Mouse (Mus musculus) CH12.LX (cell line): ENCODE data around the gene Macrod1. TPM values are rescaled to one million over a fixed set of nuclear protein-coding genes. Genes with fewer than 3 reads are reported as not detected.

Experiments used
- DNase-seq: peaks from one replicate; pipeline ENCODE4 v3.0.0-alpha.2; 2013; ENCODE audit errors: extremely low read depth
- H3K27ac ChIP-seq: 2 replicates; pipeline ENCODE4 v1.5.1; 2012; ENCODE audit warnings: low read depth, mild to moderate bottlenecking, control low read depth, moderate library complexity; ENCODE audit not compliant: insufficient read depth
- H3K27me3 ChIP-seq: replicated peaks from 2 replicates; pipeline ENCODE3; 2012; ENCODE audit warnings: inconsistent platforms
- H3K36me3 ChIP-seq, 2 experiments: replicated peaks in 1 of 2; 2 replicates each; pipeline versions ENCODE3 to v1.6.1; 2012; ENCODE audit warnings: inconsistent platforms in 1 of 2, low read length in 1 of 2, mild to moderate bottlenecking in 1 of 2, mixed read lengths in 1 of 2, moderate library complexity in 1 of 2; ENCODE audit not compliant: control insufficient read depth in 1 of 2, insufficient read depth in 1 of 2
- H3K4me1 ChIP-seq, 2 experiments: 2 replicates each; pipeline ENCODE4 v1.6.1; 2012; ENCODE audit warnings: inconsistent platforms in 1 of 2, moderate library complexity in 1 of 2; ENCODE audit not compliant: insufficient read depth in 2 of 2, control insufficient read depth in 1 of 2
- H3K4me2 ChIP-seq: 2 replicates; pipeline ENCODE4 v1.6.1; 2012; ENCODE audit warnings: low read depth, mild to moderate bottlenecking, control low read depth; ENCODE audit not compliant: poor library complexity, insufficient read depth, severe bottlenecking
- H3K4me3 ChIP-seq, 3 experiments: fragments of 150-350 bp in 1 of 3; sonication (generic) in 1 of 3; replicated peaks in 1 of 3; 2 replicates each; pipeline versions ENCODE3 to v1.5.1; 2011 to 2012; ENCODE audit warnings: low read depth in 2 of 3, low read length in 2 of 3, mild to moderate bottlenecking in 2 of 3, moderate library complexity in 2 of 3, control low read depth in 1 of 3, improper control_type of control experiment in 1 of 3, inconsistent platforms in 1 of 3, mixed read lengths in 1 of 3; ENCODE audit not compliant: poor library complexity in 1 of 3
- H3K79me2 ChIP-seq: replicated peaks from 2 replicates; pipeline ENCODE4 v1.6.1; 2012; ENCODE audit warnings: mild to moderate bottlenecking, moderate library complexity; ENCODE audit not compliant: control insufficient read depth, poor library complexity, insufficient read depth, severe bottlenecking; ENCODE audit errors: extremely low read depth
- H3K9ac ChIP-seq: 2 replicates; pipeline ENCODE4 v1.6.1; 2012; ENCODE audit warnings: low read depth, mild to moderate bottlenecking, control low read depth, moderate library complexity; ENCODE audit not compliant: insufficient read depth
- H3K9me3 ChIP-seq: replicated peaks from 2 replicates; pipeline ENCODE3; 2012; ENCODE audit warnings: low read length, inconsistent platforms, mixed read lengths
- CHD1 ChIP-seq: IDR thresholded peaks from 2 replicates; pipeline ENCODE4 v1.6.1; 2012; ENCODE audit warnings: low read depth, low read length, improper control_type of control experiment, inconsistent platforms
- CHD2 ChIP-seq: IDR thresholded peaks from 2 replicates; pipeline ENCODE4 v1.6.1; 2011; ENCODE audit warnings: low read length, improper control_type of control experiment
- CTCF ChIP-seq, 2 experiments: IDR thresholded peaks in 1 of 2; conservative IDR thresholded peaks in 1 of 2; 2 replicates each; pipeline ENCODE4 v1.5.1; 2011 to 2012; ENCODE audit warnings: low read depth in 2 of 2, low read length in 2 of 2, improper control_type of control experiment in 1 of 2, inconsistent platforms in 1 of 2, mild to moderate bottlenecking in 1 of 2, moderate library complexity in 1 of 2
- ELF1 ChIP-seq: IDR thresholded peaks from 2 replicates; pipeline ENCODE4 v1.6.1; 2014; ENCODE audit warnings: low read depth, mild to moderate bottlenecking, inconsistent platforms, low read length, improper control_type of control experiment
- EP300 ChIP-seq: IDR thresholded peaks from 2 replicates; pipeline ENCODE4 v1.6.1; 2011; ENCODE audit warnings: low read length, improper control_type of control experiment
- HCFC1 ChIP-seq: IDR thresholded peaks from 2 replicates; pipeline ENCODE4 v1.6.1; 2012; ENCODE audit warnings: low read depth, mild to moderate bottlenecking, inconsistent platforms, low read length, improper control_type of control experiment
- JUN ChIP-seq: IDR thresholded peaks from 2 replicates; pipeline ENCODE4 v1.6.1; 2011; ENCODE audit warnings: low read depth, mild to moderate bottlenecking, low read length, improper control_type of control experiment, moderate library complexity; ENCODE audit not compliant: insufficient read depth
- MAX ChIP-seq: IDR thresholded peaks from 2 replicates; pipeline ENCODE4 v1.6.1; 2011; ENCODE audit warnings: low read length, improper control_type of control experiment
- NRF1 ChIP-seq: IDR thresholded peaks from 2 replicates; pipeline ENCODE4 v1.6.1; 2014; ENCODE audit warnings: low read depth, mild to moderate bottlenecking, inconsistent platforms, low read length, improper control_type of control experiment, moderate library complexity
- PAX5 ChIP-seq: IDR thresholded peaks from 2 replicates; pipeline ENCODE4 v1.6.1; 2012; ENCODE audit warnings: low read length, inconsistent platforms, mixed read lengths
- POLR2A ChIP-seq: IDR thresholded peaks from 2 replicates; pipeline ENCODE4 v1.6.1; 2011; ENCODE audit warnings: low read depth, mild to moderate bottlenecking, improper control_type of control experiment, low read length
- RCOR1 ChIP-seq: conservative IDR thresholded peaks from 2 replicates; pipeline ENCODE4 v1.6.1; 2012; ENCODE audit warnings: low read depth, mild to moderate bottlenecking, inconsistent platforms, low read length, improper control_type of control experiment
- SIN3A ChIP-seq: IDR thresholded peaks from 2 replicates; pipeline ENCODE4 v1.6.1; 2012; ENCODE audit warnings: low read length, improper control_type of control experiment, inconsistent platforms
- SMC3 ChIP-seq: IDR thresholded peaks from 2 replicates; pipeline ENCODE4 v1.6.1; 2011; ENCODE audit warnings: low read depth, low read length, improper control_type of control experiment
- TBP ChIP-seq: conservative IDR thresholded peaks from 2 replicates; pipeline ENCODE4 v1.6.1; 2011; ENCODE audit warnings: low read depth, low read length, improper control_type of control experiment
- UBTF ChIP-seq: IDR thresholded peaks from 2 replicates; pipeline ENCODE4 v1.6.1; 2012; ENCODE audit warnings: low read depth, mild to moderate bottlenecking, inconsistent platforms, low read length, improper control_type of control experiment, moderate library complexity
- ZKSCAN1 ChIP-seq: IDR thresholded peaks from 2 replicates; pipeline ENCODE4 v1.6.1; 2012; ENCODE audit warnings: low read depth, inconsistent platforms, low read length, improper control_type of control experiment, borderline replicate concordance
- dilution Hi-C: fragments of 300-500 bp; cut with MboI; formaldehyde crosslinking; loops from 2 replicates; pipeline ENCODE4 v1.14.3; 2020; ENCODE audit warnings: low sequenced_read_pairs; ENCODE audit not compliant: extremely low pct_unique_long_range_greater_than_20kb, extremely low pct_ligation_motif_present
- in situ Hi-C: fragments of 300-500 bp; cut with MboI; formaldehyde crosslinking; loops from 3 replicates; pipeline ENCODE4 v1.14.3; 2019; ENCODE audit warnings: low sequenced_read_pairs, low pct_ligation_motif_present, low pct_unique_long_range_greater_than_20kb, mixed read lengths
- polyA plus RNA-seq: library from polyadenylated mRNA; unstranded; fragments of >175 nt; gene quantifications from 2 replicates; pipeline ENCODE4 v1.2.1, GENCODE M21; 2012; ENCODE audit warnings: low read depth; ENCODE audit not compliant: insufficient read length
- total RNA-seq, 2 experiments: library from RNA; depleted of rRNA; stranded (reverse); fragments of 300-350 nt in 1 of 2; fragments of >200 nt in 1 of 2; gene quantifications; 2 replicates each; pipeline ENCODE4 v1.2.3; 2012 to 2014

Macrod1 gene
- total and polyA plus RNA-seq, 3 experiments = 1.0 TPM; not detected in 2

DNA sequence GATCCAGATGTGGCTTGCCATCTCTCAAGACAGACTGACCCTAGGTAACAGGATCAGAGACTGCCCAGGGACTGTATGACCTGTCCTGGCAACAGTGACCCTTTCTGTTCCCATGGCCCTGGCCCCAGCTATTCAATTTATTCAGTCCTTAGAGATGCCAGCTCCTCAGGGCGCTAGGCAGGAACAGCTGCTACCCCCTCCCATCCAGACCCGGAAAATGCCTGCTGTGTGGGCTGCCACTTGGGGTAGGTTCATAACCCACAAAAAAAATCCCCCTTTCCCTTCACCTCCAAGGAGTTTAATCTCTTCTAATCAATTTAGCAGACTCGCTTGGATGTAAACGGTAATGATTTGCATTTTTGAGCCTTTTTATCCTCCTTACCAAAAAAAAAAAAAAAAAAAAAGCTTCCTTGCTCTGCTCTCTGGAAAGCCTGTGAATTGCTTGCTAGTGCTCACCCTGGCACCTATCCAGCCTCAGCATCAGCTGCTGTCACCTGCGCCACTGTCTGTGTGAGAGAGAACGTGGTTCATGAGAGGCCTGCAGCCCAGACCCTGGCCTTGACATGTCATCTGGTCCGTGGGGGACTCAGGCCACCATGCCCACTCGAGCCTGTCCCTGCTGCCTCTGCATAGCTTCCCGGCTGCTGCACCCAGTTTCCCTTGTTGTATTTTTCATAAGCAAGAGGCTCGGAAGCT, 33.9 kb downstream of the Macrod1 start:
- Histone ChIP-seq H3K27ac (no peak overlapping the region), H3K36me3 (no peaks in the 10 kb centered on the region), H3K4me1 (peaks cover 0 to 10% of the 10 kb centered on the region in 2 experiments; a peak in 2 of 4 replicates), H3K9me3 (no peaks in the 10 kb centered on the region), H3K4me2 (no peak overlapping the region), H3K79me2 (no peaks in the 10 kb centered on the region), H3K4me3 (no peak overlapping the region), H3K27me3 (peaks cover 92% of the 10 kb centered on the region), H3K9ac (no peak overlapping the region)
- TF ChIP-seq ZKSCAN1 = no peak
- no peak for TF ChIP-seq TBP
- no peak for TF ChIP-seq CHD2
- no peak for TF ChIP-seq MAX
- no peak for TF ChIP-seq SMC3
- no peak for TF ChIP-seq EP300
- no peak for TF ChIP-seq SIN3A
- TF ChIP-seq PAX5 = no peak
- no peak for TF ChIP-seq POLR2A
- TF ChIP-seq HCFC1 = no peak
- no peak for TF ChIP-seq NRF1
- no peak for TF ChIP-seq RCOR1
- no peak for TF ChIP-seq CHD1
- no peak for TF ChIP-seq UBTF
- no peak for TF ChIP-seq JUN
- in situ Hi-C loops (no loop called here), dilution Hi-C loops (no loop called here)
- DNase-seq = no peak

GRCm38 (mm10) chr19:7091448-7092050, 34.9 kb downstream of the Macrod1 start:
- H3K27me3 ChIP-seq = peaks cover 92% of the 10 kb centered on the region
- no peak for TF ChIP-seq SMC3
- TF ChIP-seq CHD1 = no peak
- no peak for TF ChIP-seq ZKSCAN1
- TF ChIP-seq NRF1 = no peak
- TF ChIP-seq MAX = no peak
- no peak for TF ChIP-seq ELF1
- TF ChIP-seq CTCF (conservative IDR thresholded peaks at IDR 0.05 in 1 of 2, IDR thresholded peaks at IDR 0.05 in 1 of 2; ENCODE audit: low read depth in 2 of 2, low read length in 2 of 2) = no peak
- no peak for TF ChIP-seq HCFC1
- DNase-seq = no peak
- no peaks in the 10 kb centered on the region for H3K79me2 ChIP-seq
- H3K4me1 ChIP-seq = peaks cover 0 to 10% of the 10 kb centered on the region in 2 experiments; a peak in 2 of 4 replicates
- no peak overlapping the region for H3K9ac ChIP-seq
- H3K4me3 ChIP-seq = no peak overlapping the region
- no peak overlapping the region for H3K4me2 ChIP-seq
- in situ Hi-C loops = no loop called here
- dilution Hi-C loops = no loop called here
- no peaks in the 10 kb centered on the region for H3K36me3 ChIP-seq
- H3K9me3 ChIP-seq = no peaks in the 10 kb centered on the region
- H3K27ac ChIP-seq = no peak overlapping the region
